Mouse (Mus musculus): ENCODE measurements around the gene Ncbp1. TPM values are rescaled to one million over a fixed set of nuclear protein-coding genes. Genes with fewer than 3 reads are reported as not detected.

Gene Ncbp1
- total RNA-seq (2023) = 10 to 100 TPM; 46.5 to 52.7 TPM

DNA sequence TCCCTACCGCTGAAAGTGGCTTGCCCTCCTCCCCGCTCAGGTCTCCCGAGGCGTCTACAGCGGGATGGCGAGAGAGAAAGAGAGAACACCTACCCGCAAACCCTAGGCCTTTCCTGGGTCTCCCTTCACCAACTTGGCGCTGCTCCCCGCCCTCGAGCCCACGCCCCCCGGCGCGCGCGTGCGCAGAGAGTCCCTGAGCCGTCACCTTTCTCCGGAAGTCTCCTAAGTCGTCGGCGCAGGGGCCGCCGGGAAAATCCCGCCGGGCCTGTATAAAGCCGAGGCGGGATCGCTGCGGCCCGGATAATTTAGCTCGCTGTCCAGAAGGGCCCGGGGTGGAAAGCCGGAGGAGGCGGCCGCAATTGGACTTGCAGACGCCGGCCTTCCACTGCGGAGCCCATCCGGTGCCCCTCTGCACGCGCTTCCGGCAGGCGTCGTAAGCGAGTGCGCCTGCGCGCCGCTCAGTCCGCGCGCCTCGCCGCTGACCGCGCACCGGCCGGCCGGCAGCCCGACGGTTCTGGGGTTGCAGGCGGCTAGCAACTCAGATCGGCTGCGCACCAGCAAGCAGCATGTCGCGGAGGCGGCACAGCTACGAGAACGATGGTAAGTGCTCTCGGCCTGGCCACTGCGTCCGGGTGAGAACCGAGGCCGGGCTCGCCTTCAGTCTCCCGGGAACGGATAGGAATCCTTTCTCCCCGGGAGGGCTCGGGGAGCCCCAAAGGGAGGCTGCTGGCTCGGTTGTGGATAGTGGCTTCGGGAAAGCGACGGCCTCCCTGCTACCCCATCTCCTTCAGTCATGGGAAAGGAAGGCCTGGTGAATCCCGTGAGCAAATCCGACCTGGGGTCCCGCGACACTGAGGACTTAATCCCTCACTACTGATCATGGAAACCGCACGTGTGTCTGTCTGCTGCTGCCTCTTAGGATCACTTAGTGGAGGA lies at the start of gene Ncbp1, which contains the start of gene Tstd2:
TSS of gene Ncbp1 (plus strand) at position 327 of the 936 bp plus-strand sequence.
TSS of gene Tstd2 (minus strand) at position 408 of the 936 bp plus-strand sequence.

GRCm38 (mm10) chr4:46195781-46196487 lies 57.5 kb downstream of the Ncbp1 start, which contains the start of gene Xpa:
TSS of gene Xpa (minus strand) at chr4:46196311.

Other genes starting within 250 kb of the Ncbp1 start
- under 1 TPM; 0.50 to 0.64 TPM for gene Ccdc180, start 248.3 kb upstream of the Ncbp1 start, total RNA-seq (2023)
- gene Tdrd7, start 173.3 kb upstream of the Ncbp1 start, total RNA-seq (2023) = 10 to 100 TPM; 20.2 to 21.0 TPM
- gene Tmod1, start 99.7 kb upstream of the Ncbp1 start, total RNA-seq (2023) = not detected
- gene Tstd2, start 81 bp downstream of the Ncbp1 start, total RNA-seq (2023) = 10 to 100 TPM; 34.6 to 35.4 TPM
- gene Xpa, start 57.7 kb downstream of the Ncbp1 start, total RNA-seq (2023) = 10 to 100 TPM; 26.6 to 32.0 TPM
- not detected for gene Foxe1, start 205.0 kb downstream of the Ncbp1 start, total RNA-seq (2023)

All from B cell, adult 67 days (primary cell).